Mouse (Mus musculus) megakaryocyte, embryonic 14.5 days (primary cell): ENCODE measurements around the gene Cct5. TPM values are rescaled to one million over a fixed set of nuclear protein-coding genes. Genes with fewer than 3 reads are reported as not detected.

ENCODE experiments used
- H3K27me3 ChIP-seq: replicated peaks from 2 replicates; pipeline ENCODE3; 2012; ENCODE audit warnings: inconsistent platforms
- H3K36me3 ChIP-seq: replicated peaks from 2 replicates; pipeline ENCODE3; 2012; ENCODE audit warnings: low read length, inconsistent platforms, mixed read lengths
- H3K4me1 ChIP-seq: 2 replicates; pipeline ENCODE4 v1.6.1; 2012; ENCODE audit warnings: inconsistent platforms
- H3K4me3 ChIP-seq: replicated peaks from 2 replicates; pipeline ENCODE3; 2012; ENCODE audit warnings: moderate library complexity, mild to moderate bottlenecking, inconsistent platforms
- H3K9me3 ChIP-seq: 2 replicates; pipeline ENCODE4 v1.6.1; 2012; ENCODE audit warnings: inconsistent platforms
- FLI1 ChIP-seq: IDR thresholded peaks from 2 replicates; pipeline ENCODE4 v1.6.1; 2012; ENCODE audit warnings: low read length, inconsistent platforms, mixed read lengths
- GATA1 ChIP-seq: IDR thresholded peaks from 3 replicates; pipeline ENCODE4 v1.6.1; 2012; ENCODE audit warnings: mixed read lengths, low read length, inconsistent platforms, borderline replicate concordance
- polyA plus RNA-seq: library from polyadenylated mRNA; stranded (reverse); fragments of >175 nt; gene quantifications from 2 replicates; pipeline ENCODE4 v1.2.3, GENCODE M21; 2012; ENCODE audit warnings: low replicate concordance; ENCODE audit not compliant: insufficient read depth

Gene Cct5
- polyA plus RNA-seq, result 6.1 and 19.7 TPM in 2 replicates

DNA sequence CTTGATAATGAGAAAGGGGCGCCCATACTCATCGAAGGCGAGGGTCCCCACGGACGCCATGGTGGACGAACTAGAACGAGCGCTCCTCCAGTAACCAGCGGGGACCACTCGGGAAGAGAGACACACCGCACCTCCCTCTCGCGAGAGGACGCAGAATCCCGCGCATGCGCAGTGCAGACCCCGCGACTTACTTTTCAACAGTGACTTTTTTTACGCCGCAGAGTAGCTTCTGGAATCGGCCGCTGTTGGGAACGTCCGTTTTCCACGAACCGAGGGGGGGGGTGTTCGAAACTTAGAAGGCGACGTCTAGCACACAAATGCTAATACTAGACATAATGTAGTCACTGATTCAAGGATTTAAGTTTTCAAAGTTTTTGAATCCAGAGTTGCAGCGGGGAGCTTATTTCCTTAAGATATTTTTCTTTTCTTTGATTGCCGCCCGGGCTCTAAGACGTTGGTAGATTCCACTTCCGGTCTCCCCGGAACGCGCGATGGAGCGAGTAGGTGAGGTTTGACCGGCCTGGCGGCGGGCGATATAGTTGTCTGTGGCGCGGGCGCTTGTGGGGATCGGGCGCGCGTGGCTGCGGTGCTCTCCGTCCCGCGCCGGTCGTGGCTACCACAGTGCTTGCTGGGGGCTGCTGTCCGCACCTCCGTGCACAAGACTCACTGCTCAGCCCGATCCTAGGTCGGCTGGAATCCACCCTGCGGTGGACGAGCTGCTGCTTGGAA is at the start of gene Cct5, which contains the start of gene Fam173b:
Gene Cct5 (minus strand): TSS at position 159 of the 729 bp plus-strand sequence.
Gene Fam173b (plus strand): TSS at position 207 of the 729 bp plus-strand sequence.
- TF ChIP-seq FLI1 (peak; percentile 50; the same call in 1 of the 2 replicates), GATA1 (no peak)

DNA sequence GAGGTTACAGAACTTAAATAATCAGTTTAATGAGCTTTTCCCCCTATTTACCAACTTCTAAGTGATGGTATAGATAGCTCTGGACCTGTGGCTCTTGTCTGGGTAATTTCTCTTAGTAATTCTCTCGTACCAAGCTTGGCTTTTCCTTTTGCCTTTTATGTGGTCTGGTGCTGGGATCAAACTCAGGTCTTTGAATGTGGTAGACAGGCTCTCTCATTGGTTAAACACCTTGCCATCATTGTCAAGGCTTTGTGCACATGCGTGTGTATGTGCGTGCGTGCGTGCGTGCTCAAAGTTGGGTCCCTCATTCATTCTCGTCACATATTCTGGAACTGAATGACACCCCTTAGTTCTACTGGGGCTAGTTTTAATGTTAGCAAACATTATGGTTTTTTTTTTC is 49.2 kb upstream of the Cct5 start:
- Histone ChIP-seq H3K4me1 (peaks cover 4% of the 10 kb centered on the region; the same call in 1 of the 2 replicates), H3K27me3 (peaks cover 6% of the 10 kb centered on the region), H3K36me3 (no peaks in the 10 kb centered on the region), H3K4me3 (no peak overlapping the region), H3K9me3 (peaks cover 3% of the 10 kb centered on the region; the same call in 1 of the 2 replicates)
- TF ChIP-seq FLI1 (no peak), GATA1 (no peak)

More for the DNA sequence above, at the start of gene Cct5, which contains the start of gene Fam173b:
- no peaks in the 10 kb centered on the region for H3K9me3 ChIP-seq
- peak within 1 kb of the TSS; percentile 98 for H3K4me3 ChIP-seq
- peaks cover 55% of the 10 kb centered on the region for H3K4me1 ChIP-seq
- H3K36me3 ChIP-seq, result peaks cover 21% of the 10 kb centered on the region
- H3K27me3 ChIP-seq, result no peaks in the 10 kb centered on the region

DNA sequence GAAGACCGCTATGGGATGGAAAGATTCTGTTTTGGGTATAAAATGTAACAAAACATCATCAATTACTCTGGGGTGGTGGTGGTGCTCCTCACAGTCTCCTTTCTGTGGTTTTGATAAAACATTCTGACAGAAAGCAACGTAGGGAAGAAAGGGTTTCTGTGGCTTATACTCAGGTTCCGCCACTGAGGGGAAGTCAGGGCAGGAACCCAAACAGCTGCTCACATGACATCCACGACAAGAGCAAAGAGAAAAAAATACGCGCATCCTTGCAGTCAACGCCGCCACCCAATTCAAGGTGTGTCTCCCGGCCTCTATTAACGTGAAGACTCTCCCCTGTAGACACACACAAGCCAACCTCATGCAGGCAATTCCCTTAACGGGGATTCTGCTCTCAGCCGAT is 48.1 kb upstream of the Cct5 start:
- no peak overlapping the region for H3K4me3 ChIP-seq
- H3K4me1 ChIP-seq, result peaks cover 4% of the 10 kb centered on the region; the same call in 1 of the 2 replicates
- H3K36me3 ChIP-seq, result no peaks in the 10 kb centered on the region
- H3K27me3 ChIP-seq, result peaks cover 6% of the 10 kb centered on the region
- TF ChIP-seq GATA1 (no peak), FLI1 (no peak)
- peaks cover 3% of the 10 kb centered on the region; the same call in 1 of the 2 replicates for H3K9me3 ChIP-seq

DNA sequence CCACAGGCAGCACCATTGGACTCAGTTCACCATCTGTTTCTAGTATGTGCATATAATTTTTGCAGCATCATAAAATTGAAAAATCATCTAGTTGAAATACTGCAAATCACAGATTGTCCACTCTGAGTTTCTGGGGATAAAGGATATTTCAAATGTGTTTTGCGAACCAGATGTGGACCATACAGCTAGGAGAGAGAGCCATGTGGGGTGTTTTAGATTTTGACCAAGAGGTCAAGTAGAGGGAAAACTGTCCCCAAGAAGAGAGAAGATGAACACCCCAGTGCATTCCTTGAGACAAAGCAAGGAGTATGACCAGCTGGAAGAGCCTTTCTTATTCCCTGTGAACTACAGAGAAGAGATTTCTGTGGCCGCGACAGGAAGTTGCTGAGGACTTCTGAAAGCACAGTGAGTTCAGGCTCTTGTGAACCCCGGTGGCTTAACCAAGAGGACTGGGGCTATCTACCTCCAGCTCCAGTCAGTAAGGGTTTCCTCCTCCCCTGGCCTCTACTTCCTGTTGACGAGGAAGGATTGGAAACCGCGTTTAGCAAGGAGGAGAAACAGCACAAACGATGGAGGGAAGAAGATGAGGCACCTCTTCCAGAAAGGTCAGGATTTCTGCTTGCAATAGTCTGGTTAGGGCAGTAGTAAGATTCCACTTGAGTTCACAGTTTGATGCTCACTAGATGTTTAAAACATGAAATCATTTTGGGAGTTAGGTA is 46.4 kb upstream of the Cct5 start:
- peaks cover 6% of the 10 kb centered on the region for H3K27me3 ChIP-seq
- no peak for TF ChIP-seq FLI1
- TF ChIP-seq GATA1, result no peak
- no peak overlapping the region for H3K4me3 ChIP-seq
- peaks cover 3% of the 10 kb centered on the region; the same call in 1 of the 2 replicates for H3K9me3 ChIP-seq
- H3K36me3 ChIP-seq, result no peaks in the 10 kb centered on the region
- peaks cover 4% of the 10 kb centered on the region; the same call in 1 of the 2 replicates for H3K4me1 ChIP-seq

DNA sequence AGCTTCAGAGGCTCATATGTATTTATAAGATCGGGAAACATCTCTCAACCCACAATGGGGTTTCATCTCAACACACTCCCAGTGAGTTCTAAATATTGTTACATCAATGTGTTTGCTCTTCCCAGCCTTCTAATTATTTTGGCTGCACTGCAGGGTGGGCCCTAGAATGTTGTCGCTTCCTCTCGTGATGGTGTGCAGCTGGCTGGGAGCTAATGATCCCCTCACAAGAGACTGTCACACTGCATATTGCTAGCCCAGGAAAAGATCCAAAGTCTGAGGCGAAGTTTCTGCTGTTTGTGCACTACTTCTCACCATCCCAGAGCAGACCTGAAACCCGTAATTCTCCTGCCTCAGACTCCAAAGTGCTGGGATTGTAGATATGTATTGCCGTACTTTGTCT is 45.6 kb upstream of the Cct5 start:
- no peak overlapping the region for H3K4me3 ChIP-seq
- no peaks in the 10 kb centered on the region for H3K36me3 ChIP-seq
- no peaks in the 10 kb centered on the region; the same call in 1 of the 2 replicates for H3K9me3 ChIP-seq
- no peak for TF ChIP-seq FLI1
- TF ChIP-seq GATA1, result no peak
- H3K4me1 ChIP-seq, result peaks cover 4% of the 10 kb centered on the region; the same call in 1 of the 2 replicates
- peaks cover 6% of the 10 kb centered on the region for H3K27me3 ChIP-seq

DNA sequence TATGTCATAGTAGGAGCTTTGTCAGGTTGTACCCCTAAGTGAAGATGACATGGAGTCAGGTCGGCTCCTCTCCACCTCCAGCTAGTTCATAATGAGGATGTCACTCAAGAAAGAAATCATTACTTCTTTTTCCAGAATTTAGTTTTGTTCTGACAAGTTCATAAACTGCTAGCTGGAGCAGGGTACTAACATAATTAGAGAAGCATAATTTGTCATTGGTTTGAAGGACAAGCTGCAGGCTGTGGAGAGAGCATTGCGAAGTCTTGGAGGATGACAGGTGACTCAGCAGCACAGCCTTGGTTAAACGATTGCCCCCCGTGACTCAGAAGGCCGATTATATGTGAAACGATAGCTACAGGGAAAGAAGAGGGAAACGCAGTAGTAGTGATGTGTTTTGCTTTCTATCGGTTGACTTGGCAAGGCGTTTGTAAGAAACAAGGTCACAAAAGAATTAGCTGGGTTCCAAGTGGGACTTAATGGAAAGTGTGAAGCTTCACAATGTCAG is 34.5 kb upstream of the Cct5 start:
- TF ChIP-seq GATA1 (no peak), FLI1 (no peak)
- H3K4me1 ChIP-seq, result no peaks in the 10 kb centered on the region
- H3K4me3 ChIP-seq, result no peak overlapping the region
- no peaks in the 10 kb centered on the region for H3K36me3 ChIP-seq
- no peaks in the 10 kb centered on the region for H3K27me3 ChIP-seq
- H3K9me3 ChIP-seq, result no peaks in the 10 kb centered on the region

DNA sequence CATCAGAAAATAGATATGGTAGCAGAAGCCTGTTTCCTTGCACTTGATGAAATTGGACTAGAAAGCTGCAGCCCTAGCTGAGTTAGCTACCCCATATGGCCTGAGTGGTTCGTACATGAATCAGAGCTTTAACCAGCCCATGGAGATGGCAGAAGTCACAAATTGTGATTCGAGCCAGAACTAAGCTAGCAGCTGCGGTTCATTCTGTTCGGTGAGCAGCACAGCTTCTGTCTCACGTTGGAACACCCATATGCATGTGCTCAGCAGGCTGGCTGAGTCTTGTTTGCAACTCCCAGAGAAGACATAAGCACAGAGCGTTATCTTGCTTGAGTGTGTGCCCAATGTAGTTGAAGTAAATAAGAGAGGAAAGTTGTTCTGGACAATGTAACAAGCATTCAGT is 33.0 kb upstream of the Cct5 start:
- Histone ChIP-seq H3K36me3 (no peaks in the 10 kb centered on the region), H3K9me3 (no peaks in the 10 kb centered on the region), H3K4me1 (no peaks in the 10 kb centered on the region), H3K27me3 (no peaks in the 10 kb centered on the region), H3K4me3 (no peak overlapping the region)
- TF ChIP-seq GATA1, result no peak
- TF ChIP-seq FLI1, result no peak

DNA sequence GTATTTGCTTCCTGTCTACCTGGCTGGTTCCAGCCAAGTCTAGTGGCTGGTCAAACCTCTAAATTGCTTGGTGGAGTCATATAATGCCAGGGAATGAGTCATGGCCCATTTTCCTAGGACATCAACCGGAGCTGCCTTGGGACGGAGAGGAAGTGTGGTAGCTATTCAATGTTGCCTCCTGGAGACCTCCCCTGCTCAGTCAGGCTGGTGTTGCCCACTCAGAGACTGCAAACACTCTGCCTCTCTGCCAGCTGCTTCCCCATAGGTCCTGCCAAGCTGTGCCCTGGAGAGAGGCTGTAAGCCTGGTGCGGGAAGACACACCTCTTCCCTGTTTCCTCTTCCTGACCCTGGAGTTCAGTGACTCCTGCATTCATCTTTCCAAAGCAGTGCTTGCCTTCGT is 30.9 kb upstream of the Cct5 start:
- TF ChIP-seq FLI1 (no peak), GATA1 (no peak)
- H3K36me3 ChIP-seq, result no peaks in the 10 kb centered on the region
- H3K4me1 ChIP-seq, result peaks cover 10% of the 10 kb centered on the region; the same call in 1 of the 2 replicates
- no peaks in the 10 kb centered on the region for H3K9me3 ChIP-seq
- no peak overlapping the region for H3K4me3 ChIP-seq
- no peaks in the 10 kb centered on the region for H3K27me3 ChIP-seq

DNA sequence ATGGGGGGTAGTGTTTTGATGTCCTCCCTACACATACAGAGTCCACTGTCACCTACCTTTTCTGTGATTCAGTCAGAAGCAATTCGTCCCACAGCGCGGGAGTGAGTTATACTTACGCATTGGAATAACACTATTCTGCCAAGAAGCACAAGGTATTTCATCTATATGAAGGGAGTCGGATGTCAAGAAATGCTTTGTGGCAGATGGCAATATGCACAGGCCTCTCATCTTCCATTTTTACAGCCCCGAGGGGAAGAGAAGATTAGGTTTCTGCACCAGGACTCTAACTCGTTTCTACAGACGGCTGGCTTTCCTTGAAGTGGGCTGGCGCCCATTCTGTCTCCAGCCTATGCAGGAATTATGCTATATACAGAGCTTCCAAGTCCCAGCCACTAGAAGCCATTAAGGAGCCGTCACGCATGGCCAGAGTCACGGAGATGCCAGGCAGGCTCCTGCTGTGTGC is 29.8 kb upstream of the Cct5 start:
- Histone ChIP-seq H3K36me3 (no peaks in the 10 kb centered on the region), H3K27me3 (no peaks in the 10 kb centered on the region), H3K4me3 (no peak overlapping the region), H3K9me3 (no peaks in the 10 kb centered on the region), H3K4me1 (peaks cover 14% of the 10 kb centered on the region)
- no peak for TF ChIP-seq GATA1
- no peak for TF ChIP-seq FLI1
